Mouse (Mus musculus) spleen, adult 18-20 months (tissue): ENCODE measurements around the gene Bnc1.

Experiments used
- DNase-seq, 2 experiments: peaks; one replicate each; pipeline ENCODE4 v3.0.0; 2022; ENCODE audit warnings: mixed read lengths in 2 of 2

Bnc1 gene

DNA sequence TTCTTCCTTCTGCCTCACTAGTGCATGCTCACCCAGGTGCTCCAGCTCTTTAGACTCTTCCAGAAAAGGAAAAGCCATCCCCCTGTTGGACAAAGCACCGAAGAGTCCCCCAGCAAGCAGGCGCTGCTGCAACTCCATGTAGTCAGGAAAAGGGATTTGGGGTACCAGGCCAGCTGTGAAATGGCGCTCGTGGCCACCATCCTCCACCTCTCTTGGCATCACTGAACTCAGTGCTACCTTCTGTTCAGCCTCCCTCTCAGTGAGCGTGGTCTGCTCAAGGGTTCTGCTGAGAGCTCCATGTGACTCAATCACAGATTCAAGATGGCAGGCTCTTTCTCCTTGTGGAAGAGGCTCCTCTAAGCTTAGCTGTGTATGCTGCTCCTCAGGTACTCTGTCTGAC, 18.8 kb downstream of the Bnc1 start:
- DNase-seq, result no peak

DNA sequence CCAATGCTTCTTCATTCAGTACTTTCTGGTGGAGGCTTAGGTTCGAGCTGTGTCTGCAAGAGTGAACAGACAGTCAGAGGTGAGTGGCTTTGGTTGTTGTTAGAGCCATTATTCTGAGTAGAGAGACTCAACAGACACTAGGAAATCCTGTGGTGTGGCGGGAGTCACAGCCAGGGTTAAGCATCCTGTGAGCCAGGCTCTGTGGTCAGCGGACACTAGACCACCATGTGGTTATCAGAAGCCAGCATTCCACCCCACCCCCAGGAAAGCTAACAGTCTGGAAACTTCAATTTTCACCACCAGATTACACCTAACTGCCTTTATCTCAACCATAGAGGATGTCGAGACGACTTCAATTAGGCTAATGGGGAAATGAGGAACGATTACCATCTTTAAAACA, 23.1 kb downstream of the Bnc1 start:
- DNase-seq, result no peak

DNA sequence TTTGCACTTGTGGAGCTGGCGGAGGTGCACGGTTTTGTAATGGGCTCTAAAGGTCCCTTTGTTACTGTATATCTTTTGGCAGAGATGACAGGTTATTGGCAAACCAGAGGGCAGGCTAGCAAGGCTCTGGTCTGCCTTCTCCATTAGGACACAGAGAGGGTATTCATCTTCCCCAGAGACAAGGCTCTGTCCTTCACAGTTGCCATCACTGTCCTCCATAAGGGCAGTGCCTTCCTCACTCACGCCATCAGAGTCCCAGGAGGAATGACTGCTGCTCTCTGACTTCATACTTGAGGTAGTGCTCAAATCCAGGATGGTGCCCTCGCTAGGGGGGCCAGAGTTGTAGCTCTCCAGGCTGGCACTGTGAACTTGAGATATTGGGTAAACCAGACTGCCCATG, 23.6 kb downstream of the Bnc1 start:
- DNase-seq, result no peak

DNA sequence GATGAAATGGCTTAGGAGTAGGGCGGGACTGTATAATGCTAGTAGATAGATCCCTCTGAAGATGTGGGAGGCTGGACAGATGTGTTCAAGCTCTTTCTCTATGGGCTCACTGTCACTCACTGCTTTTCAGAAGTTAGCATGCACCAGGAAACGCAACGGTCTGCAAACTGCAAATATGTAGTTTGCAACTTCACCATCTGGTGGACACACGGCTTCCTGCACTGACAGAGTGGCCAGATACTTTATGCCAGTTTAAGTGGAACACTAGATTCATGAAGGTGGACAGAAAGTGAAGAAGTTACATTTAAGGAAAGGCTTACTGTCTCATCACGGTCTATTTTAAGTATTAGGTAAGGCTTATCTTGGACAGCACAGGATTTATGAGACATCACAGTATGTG, 25.9 kb downstream of the Bnc1 start:
- no peak for DNase-seq

DNA sequence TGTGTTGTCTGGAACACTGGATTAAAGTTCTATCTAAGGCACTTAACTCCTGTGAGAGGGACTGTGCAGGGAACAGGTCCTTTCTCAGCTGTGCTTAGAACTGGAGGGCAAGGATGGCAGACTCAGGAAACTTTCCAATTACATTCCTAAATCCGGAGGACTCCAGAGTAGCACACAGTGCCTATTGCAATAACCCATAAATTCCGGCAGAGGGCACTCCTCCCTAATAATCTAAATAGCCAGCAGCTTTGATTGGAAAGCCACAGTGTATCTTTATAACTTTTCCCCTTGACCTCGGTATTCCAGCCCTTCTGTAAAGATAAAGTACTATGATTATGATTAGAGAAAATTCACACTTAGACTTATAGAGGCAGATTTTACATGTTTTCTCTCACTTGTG, 32.4 kb downstream of the Bnc1 start:
- DNase-seq, result no peak

DNA sequence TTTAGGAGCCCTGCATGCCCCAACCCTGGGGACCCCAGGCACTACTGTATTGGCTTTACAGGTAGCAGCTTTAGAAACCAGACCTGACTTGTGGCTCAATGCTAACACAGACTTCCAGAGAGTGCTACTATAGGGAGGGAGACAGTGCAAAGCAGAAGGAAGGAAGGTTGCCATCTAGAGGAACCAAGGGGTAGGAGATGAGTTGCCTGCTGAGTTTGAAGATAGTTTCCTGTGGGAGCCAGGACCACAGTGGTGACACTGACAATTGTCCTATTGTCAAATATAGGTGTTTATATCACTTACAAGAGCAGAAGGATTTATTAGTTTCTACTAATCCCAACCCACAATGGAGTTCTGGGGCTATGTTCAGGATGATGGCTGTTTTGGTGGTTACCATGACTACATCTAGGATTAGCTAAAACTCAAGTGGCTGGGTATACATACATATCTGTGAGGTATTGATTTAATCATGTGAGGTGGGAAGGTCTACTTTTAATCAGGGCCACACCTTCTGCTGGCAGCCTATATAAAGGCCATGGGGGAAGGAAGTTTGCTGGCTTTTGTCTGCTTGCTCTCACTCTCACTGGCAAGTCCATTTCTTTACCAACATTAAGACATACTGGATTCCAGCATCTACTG, 37.8 kb downstream of the Bnc1 start:
- DNase-seq, result peak in 1 of 2 experiments; percentile 9

DNA sequence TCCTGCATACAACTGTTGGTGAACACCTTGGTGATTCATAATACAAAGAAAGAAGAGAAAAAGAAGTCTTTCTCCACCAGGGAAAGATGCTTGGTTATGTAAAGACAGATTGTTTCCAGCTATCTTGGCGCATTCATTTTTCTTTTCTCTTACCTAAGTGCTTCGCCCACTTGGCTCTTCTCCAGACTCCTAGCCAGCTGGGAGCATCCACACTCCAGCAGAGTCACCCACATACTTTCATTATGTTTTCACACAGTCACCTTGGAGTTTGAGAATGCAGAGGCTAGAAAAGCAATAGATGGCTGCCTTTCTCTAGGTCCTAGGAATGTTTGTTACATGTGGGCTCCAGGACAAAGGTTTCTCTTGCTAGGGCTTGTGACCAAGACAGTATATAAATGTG, 41.6 kb downstream of the Bnc1 start:
- DNase-seq, result no peak

DNA sequence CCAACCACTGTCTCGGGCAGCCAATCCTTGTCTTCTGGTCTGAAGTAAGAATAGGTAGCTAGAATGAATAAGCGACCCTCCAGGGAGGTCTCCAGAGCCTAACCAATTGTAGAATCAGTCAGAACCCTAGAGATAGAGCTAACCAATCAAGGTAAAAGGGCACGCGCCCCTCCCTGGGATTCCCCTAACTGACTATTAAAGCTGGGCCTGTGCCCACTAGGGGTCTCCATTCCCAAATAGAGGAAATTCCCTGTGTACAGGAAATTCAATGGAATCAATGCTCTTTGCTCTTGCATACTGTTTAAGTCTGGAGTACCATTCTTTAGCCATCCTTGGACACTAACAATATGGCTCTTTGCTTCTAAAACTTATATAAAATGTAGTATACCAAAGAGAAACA, 46.7 kb downstream of the Bnc1 start:
- DNase-seq, result no peak

DNA sequence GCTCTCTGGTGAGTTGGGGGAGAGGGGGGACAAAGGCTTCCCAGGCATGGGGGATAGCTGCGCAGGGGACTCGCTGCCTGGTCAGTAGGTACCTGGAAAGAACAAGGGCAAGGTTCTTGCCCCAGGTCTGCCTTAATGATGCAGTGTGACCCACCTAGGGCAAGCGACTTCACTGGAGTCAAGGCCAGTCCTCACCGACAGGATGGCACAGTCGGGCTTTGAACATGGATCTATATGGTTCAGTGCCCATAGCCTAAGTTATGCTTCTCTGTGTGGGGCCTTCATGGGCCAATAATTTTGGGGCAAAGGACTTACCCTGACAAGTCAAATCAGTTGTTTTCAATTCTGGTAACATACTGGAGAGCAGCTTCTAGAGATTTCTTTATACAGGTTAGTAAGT, 57.3 kb downstream of the Bnc1 start:
- no peak for DNase-seq

DNA sequence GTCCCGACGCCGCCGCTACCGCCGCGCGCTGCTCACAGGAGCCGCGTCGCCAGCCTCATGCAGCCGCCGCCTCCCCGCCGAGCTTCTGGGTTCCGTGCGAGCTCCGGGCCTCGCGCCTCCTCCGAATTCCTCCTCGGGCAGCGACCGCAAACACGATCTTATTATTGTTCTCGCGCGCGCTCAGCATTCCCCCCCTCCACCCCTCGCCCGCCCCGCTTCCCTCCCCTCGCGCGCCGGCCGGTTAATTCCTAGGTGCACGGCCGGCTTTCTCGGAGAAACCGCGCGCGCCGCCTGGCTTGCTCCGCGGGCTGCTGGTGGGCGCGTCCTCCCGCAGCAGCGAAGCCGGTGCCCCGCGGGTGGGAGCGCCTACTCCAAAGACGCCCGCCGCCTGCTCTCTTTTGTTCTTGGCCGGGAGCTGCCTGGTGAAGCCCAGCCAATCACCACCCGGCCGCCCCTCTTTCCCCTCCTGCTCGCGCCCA, 57.8 kb downstream of the Bnc1 start, which contains the start of gene Hdgfl3:
TSS of gene Hdgfl3 (minus strand) at position 207 of the 479 bp plus-strand sequence.
- peak; percentile 31 to 44 for DNase-seq

DNA sequence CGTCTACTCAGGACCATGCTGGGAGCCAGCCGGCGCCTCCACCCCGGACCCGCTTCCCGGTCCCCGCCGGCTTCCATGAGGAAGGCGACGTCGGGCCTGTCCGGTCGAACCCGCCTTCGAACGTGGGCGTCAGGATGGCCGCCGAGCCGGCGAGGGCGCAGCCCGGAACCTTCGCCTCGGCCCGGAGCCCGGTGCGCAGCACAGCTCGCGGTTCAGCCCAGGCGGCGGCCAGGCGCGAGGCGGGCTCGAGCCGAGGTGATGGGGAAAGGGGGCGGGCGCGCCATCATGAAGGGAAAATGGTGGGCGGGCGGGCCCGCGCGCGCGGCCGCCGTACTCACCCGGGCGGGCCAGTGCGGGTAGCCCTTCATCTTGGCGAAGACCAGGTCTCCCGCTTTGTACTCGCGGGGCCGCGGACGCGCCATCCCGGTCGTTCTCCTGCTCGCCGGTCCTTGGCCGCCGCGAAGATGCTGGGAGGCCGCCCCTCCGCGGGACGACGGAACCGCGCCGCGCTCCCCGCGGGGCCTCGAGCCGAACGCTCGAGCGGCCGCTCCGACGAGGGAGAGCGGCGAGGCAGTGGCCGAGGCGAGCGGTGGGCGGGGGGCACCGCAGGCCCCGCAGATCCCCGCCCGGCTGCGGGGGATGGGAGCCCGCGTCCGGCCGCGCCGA, 58.4 kb downstream of the Bnc1 start:
- peak; percentile 20 to 54 for DNase-seq

DNA sequence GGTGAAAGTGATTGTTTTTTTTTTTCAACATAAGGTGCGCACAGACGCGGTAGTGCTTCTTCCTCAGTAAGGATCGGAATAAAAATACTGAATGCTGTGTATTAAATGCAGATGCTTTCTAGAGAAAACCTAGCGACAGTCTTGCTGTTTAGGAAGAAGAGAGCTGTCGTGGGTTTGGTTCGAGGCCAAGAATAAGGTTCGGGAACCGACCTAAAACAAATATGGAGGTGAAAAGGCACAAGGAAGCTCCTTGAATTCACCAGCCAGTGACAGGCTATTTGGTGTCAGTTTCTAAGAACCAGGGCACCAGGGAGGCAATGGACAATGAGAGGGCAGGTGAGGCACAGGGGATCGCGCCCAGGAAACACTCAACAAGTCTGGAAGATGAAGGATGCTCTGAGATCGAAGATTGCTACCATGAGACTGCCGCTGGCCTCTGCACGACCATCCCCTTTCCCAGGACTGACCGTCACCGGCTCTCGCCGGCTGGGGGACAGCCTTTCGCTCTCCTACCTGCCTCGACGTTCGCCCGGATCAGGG, 59.0 kb downstream of the Bnc1 start:
- DNase-seq, result no peak

DNA sequence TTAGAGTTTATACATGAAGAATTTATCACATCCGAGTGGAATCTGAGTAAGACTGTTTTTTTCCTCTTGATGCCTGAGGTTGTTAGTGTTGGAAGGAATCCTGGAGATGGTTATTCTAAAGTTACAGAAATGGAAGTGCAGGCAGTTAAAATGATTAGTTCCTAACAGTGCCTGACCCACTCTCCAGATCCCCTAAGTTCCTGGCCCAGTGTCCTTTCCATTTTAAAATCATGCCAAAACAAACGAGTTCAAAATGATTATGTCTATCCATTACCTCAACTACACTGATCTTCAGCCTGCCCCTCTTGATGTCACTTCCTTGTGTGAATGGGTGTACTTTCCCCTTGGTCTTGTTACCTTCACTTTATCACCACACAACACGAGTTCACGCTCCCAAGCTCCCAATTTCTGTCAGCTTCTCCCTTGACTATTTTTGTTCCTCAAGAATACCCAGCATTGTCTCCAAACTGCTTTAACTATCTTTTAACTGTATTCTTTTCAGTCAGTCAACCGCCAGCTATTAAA, 59.5 kb downstream of the Bnc1 start:
- no peak for DNase-seq

DNA sequence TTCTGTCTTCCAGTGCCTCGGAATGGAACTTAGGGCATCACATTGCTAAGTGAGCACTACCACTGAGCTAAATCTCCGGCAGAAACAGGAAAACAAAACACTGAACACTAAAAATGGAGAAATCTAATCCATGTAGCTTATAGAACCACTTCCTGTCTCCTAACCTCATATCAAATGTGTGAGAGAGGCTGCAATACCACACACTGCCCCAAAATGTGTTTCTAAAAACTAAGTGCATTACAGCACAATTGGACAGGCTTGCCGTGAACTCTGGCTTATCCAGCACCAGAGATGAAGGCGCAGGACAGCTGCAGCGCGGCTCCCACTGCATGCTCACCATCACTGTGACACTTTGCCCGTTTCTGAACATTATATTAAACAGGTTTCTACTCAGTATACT, 63.1 kb downstream of the Bnc1 start:
- DNase-seq, result no peak

DNA sequence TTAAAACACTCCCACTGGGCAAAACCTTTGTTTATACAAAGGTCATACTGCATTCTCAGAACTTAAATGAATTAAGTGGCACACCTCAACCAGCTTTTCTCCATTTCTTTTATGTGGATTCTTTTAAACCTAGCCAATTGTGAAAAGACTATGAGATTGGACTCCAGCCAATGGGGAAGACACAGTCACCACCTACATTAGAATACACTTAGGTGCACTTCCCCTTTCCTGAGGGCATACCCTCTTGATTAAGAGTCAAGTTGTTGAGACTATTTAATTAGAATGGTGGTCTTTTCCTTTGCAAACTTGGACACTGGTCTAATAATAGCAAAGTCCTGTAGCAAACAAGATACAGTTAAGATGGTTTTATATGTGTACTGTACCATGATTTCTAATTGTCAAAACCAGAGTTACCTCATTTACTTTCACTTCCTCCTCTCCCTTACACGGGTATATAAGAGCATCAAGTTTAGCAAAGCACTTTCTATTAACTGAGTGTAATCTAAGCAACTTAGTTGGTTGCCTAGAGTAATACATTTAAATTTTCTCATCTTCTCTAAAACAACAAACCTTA, 70.6 kb downstream of the Bnc1 start:
- no peak for DNase-seq

DNA sequence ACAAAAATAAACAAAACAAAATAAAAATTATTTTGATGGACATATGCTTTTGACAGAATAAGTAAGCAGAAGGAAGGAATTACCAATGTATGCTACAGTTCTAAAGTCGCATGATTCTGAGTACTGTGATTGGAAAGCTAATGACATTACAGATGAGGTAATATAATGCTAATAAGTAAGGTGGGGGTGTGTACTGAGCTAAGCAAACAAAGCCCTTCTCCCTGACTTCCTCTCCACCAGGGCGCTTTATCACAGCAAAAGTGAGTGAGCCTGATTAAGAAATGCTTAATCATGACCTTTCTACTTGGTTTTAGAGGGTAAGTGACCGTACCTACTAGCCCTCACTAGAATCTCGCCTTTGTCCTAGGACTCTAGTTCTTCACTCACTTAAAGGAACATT, 71.8 kb downstream of the Bnc1 start:
- DNase-seq, result no peak

DNA sequence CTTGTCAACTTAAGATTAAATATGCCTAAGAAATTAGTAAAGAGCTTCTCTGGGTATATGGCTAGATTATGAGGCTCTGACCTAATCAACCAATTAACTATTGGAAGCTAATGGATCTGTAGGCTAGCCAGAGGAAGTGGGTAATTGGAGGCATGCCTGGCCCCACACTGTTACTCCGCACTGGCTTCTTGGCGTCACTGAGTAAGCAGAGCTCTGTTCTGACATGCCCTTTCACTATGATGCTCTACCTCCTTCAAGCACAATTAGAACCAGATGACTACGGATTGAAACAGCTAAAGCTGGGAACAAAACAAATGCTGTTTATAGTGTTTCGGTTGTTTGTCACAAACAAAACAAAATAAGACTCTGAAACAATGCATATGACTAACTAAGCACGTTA, 73.8 kb downstream of the Bnc1 start:
- DNase-seq, result no peak
